Mouse (Mus musculus): ENCODE measurements around the gene Megf6.

DNA sequence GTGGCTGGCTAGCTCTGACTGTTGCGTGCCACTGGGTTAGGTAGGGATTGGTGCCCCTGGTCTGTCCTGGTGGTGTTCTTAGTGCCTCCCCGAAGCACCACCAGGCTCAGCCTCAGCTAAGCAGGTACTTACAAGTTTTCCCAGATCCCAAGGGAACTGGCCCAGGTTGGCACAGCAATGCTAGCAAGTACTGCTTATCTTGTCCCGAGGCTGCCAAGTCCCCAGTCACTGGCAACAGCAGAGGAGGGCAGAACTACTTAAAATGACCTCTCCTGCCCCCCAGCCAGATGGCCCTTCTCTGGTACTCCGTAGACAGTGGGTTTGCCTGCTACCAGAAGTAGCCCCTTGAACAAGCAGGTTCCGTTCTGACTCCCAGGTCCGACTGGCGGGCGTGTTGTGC, 68.7 kb downstream of the Megf6 start:
- TF ChIP-seq POLR2A (IDR thresholded peaks at IDR 0.05; ENCODE audit: extremely low read depth, insufficient read depth, low read length) (no peak), CTCF (IDR thresholded peaks at IDR 0.05; ENCODE audit: low read depth, low read length) (no peak)

Measured in liver, adult 2 months (tissue).